Mouse (Mus musculus) heart, adult 2 months (tissue): ENCODE measurements around the gene Zfp330.

Experiments
- CTCF ChIP-seq: fragments of 200-600 bp; IDR thresholded peaks from 2 replicates; pipeline ENCODE4 v1.8.1; 2022; ENCODE audit warnings: antibody characterized with exemption, mild to moderate bottlenecking, moderate library complexity
- POLR2A ChIP-seq: fragments of 200-500 bp; IDR thresholded peaks from 2 replicates; pipeline ENCODE4 v1.6.1; 2011; ENCODE audit warnings: mild to moderate bottlenecking, low read depth, low read length, control low read depth; ENCODE audit not compliant: insufficient read depth

DNA sequence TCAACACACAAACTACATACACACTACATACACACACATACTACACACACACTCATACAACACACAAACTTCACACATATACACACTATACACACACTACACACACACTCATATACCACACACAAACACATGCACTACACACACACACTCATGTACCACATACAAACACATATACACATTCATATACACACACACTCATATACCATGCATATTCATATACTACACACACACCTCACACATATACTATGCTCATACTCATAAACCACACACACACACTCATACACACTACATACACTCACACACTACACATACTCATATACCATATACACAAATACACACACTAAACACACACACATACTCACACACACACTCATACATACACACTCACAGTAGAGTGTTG, 27.3 kb downstream of the Zfp330 start:
- TF ChIP-seq POLR2A (no peak), CTCF (no peak)
